Mouse (Mus musculus): ENCODE data around the gene Laptm5.
A peak's percentile ranks its signal among the peaks of the same experiment; 100 is the strongest.

DNA sequence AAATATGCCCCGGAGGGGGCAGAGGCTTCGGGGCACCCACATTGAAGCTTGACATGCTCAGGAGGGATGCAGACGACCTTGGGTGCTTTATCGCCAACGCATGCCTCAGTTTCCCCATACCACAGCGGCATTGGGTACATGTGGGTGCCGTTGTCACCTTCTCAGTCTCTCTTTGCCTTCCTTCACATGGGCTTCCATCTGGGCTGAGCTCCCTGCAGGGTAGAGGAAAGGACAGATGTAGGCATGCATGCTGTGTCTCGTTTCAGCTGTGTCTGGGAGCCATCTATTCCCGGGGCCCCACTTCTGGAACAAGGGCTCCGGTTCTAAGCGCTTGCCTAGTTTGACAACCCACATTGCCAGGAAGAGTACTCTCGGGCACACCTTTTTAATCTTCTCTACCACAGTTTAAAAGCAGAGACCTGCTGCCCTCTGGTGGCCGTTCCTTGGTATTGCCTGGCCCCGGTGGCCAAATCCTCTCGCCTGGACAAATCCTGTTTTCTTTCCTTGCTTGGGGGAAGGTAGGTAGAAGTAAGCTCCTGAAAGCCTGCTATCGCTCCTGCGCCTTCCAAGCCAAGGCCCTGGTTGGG is 20.8 kb upstream of the Laptm5 start:
- TF ChIP-seq CTCF (IDR thresholded peaks at IDR 0.05; ENCODE audit: control insufficient read depth, insufficient read depth, insufficient replicate concordance, low read depth, low read length) (peak; percentile 84), POLR2A (IDR thresholded peaks at IDR 0.05; ENCODE audit: control insufficient read depth, low read depth, low read length) (no peak)

Data from testis, adult 2 months (tissue).